Mouse (Mus musculus): ENCODE data around the gene Dcaf5.

GRCm38 (mm10) chr12:80290483-80290882, 145.9 kb downstream of the Dcaf5 start:
- TF ChIP-seq CTCF (IDR thresholded peaks at IDR 0.05; ENCODE audit: low read depth, low read length), result no peak
- TF ChIP-seq POLR2A (IDR thresholded peaks at IDR 0.05; ENCODE audit: borderline replicate concordance, low read depth, low read length), result no peak

Measured in bone marrow macrophage, adult 2 months (primary cell).